Mouse (Mus musculus): ENCODE measurements around the gene Glis1.

The Glis1 gene

GRCm38 (mm10) chr4:107577146-107577839 is 142.9 kb downstream of the Glis1 start:
- 84% methylated on average over 12 of the region's 12 CpGs for WGBS

- 92% methylated on average over 11 of the region's 11 CpGs for WGBS
These were observed 146.5 kb downstream of the Glis1 start for GRCm38 (mm10) chr4:107580883-107581282.

GRCm38 (mm10) chr4:107586391-107586790 is 152.0 kb downstream of the Glis1 start:
- 76% methylated on average over 5 of the region's 5 CpGs for WGBS

- 68% methylated on average over 7 of the region's 7 CpGs for WGBS
These were observed 154.2 kb downstream of the Glis1 start for GRCm38 (mm10) chr4:107588637-107589036.

- WGBS, result 61% methylated on average over 8 of the region's 8 CpGs
These were observed 154.7 kb downstream of the Glis1 start for GRCm38 (mm10) chr4:107589046-107589445.

GRCm38 (mm10) chr4:107590805-107591534 is 156.6 kb downstream of the Glis1 start:
- 73% methylated on average over 14 of the region's 14 CpGs for WGBS

DNA sequence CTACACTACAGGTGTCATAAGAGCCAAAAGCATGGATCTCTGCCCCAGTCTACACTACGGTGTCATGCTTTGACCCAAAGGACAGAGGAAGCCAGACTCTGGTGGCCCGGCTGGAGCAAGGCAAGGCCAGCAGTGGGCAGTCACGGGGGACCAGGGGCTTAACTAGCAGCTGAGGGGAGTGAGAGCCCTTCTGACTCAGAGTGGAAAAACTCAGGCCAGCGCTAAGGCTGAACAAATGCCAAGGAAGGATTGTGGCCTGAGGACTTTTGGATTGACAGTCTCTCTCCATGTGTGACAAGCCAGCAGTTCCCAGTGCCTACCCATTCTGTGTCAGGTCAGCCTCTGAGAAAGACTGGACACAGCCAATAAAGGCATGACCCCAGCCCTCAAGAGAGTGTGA is 159.0 kb downstream of the Glis1 start:
- WGBS, result 94% methylated on average over 4 of the region's 4 CpGs

- WGBS, result 83% methylated on average over 9 of the region's 9 CpGs
These were observed 163.0 kb downstream of the Glis1 start for GRCm38 (mm10) chr4:107597226-107597897.

DNA sequence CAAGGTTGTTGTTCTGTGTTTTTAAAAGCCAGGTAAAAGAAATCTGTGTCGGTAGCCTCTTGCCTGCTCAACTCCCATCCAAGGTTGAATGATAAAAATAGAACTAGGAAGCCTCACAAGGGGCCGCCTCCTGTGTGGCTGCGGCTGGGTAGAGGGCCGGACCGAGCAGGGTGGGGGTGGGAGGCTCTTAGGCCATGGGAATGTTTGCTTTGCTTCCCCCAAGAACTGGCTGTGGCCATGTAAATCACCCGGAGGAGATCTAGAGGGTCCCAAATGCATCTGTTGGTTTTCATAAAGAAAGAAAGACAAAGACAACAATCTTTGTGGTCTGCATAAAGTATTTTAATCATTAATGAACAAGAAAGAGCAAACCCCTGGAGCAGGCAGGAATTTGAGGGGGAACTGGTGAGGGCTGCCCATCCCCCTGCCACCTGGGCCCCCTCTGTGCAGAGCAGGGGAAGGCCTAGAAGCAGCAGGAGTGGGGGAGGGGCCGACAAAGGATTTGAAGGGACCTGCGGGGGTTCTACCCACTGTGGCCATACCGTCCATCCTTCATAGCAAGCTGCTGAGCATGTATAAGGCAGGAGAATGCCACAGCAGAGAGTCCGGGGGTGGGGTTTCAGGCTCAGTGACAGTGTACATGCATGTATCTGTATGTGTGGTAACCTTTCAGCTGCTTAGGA is 163.6 kb downstream of the Glis1 start:
- WGBS, result 52% methylated on average over 10 of the region's 10 CpGs

DNA sequence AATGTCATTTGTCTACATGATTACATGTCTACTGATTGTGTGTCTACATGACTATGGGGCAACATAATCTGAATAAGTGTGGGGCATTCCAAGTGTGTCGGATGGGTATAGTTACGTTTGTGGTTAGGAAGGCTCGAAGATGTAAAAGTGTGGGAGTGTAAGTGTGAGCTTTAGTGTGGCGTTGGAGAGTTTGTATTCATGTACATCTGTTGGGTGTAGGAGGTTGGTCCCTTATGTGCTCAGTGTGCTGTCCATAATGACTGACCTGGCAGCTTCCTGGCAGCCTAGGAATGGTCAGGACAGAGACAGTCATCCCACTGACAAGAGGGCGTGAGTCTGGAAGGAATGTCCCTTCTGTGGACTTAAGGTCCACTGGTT is 164.2 kb downstream of the Glis1 start:
- 67% methylated on average over 5 of the region's 5 CpGs for WGBS

- 94% methylated on average over 7 of the region's 7 CpGs for WGBS
These were observed 167.9 kb downstream of the Glis1 start for GRCm38 (mm10) chr4:107602284-107602683.

- 76% methylated on average over 14 of the region's 14 CpGs for WGBS
These were observed 168.4 kb downstream of the Glis1 start for GRCm38 (mm10) chr4:107602787-107603186.

- WGBS, result 73% methylated on average over 7 of the region's 7 CpGs
These were observed 168.8 kb downstream of the Glis1 start for GRCm38 (mm10) chr4:107603208-107603607.

- WGBS, result 80% methylated on average over 17 of the region's 17 CpGs
These were observed 171.7 kb downstream of the Glis1 start for GRCm38 (mm10) chr4:107605964-107606602.

DNA sequence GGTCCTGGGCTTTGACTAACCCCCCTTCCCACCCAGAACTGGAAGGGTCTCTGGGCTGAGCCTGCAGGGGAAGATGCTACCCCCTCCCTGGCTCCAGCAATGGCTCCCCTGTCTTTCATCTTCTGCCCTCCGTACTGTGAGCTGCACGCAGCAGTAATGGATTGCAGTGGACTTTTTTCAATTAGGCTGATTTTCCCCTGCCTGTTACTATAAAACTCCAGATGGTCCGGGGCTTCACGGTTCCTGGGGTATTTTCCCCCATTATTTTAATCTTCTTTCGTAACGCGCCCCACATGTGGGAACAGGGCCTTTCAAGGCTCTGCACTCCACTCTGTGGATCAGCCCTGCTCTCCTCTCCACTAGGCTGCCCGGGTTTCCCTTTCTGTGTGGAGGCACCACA is 175.4 kb downstream of the Glis1 start:
- WGBS, result 90% methylated on average over 8 of the region's 8 CpGs

DNA sequence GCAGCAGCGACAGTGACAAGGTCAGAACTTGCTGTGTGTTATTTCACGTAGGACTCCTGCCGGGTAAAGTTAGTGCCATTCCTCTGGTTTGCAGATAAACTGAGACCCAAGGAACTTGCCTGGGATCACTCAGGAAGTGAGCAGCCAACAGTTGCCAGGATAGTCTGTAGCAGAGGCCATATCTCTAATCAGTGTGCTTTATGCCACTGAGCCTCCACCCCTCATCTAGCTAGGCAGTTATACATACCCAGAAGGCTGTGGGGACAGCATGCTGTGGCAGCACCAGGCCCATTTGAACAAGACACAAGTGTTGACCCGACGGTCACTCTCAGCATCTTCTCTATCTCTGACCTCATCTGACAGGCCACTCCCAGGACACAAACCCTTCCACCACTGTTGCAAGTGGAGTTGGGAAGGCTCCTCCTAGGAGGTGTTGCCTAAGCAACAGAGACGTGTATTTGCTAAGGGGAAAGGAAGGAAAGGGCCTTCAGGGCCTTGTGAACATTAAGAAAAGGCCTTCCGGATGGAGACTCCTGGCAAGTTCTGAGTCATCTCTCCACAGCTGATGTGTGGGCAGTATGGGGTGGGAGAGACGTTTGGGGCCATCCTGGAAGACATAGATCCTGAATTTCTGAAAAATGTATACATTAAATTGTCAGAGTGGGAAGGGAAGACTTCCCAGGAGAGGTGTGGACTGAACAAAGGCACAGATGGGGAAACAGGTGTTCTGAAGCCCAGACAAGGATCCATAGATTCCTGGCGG is 177.7 kb downstream of the Glis1 start:
- 72% methylated on average over 9 of the region's 9 CpGs for WGBS

DNA sequence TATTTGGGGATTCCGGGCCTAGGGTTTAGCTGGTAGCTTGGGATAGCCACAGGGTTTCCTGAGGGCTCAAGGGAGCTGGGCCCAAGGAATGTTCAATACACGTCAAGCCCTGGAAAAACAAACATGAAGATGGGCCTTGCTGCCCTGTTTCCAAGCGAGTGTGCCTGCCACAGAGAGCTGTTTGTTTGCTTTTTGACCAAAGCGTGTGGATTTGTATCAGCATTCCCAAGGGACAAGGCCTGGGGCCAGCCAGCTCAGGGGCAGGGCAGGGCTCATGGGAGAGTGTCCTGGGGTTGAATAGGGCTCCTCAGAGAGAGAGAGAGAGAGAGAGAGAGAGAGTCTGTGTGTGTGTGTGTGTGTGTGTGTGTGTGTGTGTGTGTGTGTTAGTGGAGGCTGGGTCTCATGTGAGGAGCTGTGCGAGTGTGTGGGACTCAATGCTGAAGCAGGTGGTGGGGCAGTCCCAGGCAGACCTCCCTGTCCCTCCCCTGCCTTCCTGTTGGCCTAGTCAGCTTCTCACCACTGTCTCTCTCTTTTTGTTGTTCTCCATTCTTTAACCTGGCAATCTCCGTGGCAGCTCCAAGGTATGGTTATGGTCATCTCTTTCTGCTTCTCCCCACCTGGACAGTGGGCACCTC is 183.3 kb downstream of the Glis1 start:
- 65% methylated on average over 6 of the region's 6 CpGs for WGBS

GRCm38 (mm10) chr4:107619487-107619886 is 185.1 kb downstream of the Glis1 start:
- WGBS, result 98% methylated on average over 7 of the region's 7 CpGs

DNA sequence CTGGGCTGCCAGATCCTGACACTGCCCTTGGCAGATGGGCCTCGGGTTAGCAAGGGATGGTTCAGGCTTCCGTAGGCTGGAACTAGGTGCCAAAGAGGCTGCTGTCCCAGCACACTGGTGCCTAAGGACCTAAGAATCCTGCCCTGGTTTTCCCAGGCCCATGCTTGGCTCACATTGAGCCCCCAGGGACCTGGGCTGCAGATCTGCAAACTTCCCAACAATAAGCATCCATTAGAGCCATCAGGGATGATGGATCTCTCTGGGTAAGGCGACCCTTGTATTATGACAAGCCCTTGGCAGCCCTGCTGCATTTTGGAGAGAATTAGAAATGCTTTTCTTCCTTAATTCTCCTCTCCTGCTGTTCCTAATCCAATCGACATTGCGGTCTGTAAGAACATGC is 187.0 kb downstream of the Glis1 start:
- WGBS, result 81% methylated on average over 5 of the region's 5 CpGs

DNA sequence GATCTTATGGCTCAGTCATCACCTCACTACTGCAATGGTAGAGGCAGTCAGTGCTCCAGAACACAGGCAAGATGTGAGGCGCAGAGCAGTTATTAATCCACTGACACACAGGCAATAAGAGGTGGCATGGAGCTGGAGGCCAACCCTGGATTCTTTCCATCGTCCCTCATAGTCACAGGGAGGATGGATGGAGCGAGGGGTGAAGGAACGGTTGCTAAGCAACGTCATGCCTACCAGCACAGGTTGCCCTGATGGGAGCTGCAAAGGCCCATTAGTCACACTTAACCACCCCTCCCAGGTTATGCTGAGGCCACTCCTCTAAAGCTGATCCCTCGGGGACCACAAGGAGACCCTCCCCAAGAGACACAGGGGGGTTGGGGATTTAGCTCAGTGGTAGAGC is 187.9 kb downstream of the Glis1 start:
- 85% methylated on average over 6 of the region's 6 CpGs for WGBS
